Mouse (Mus musculus): ENCODE results near the gene St6galnac3.

The St6galnac3 gene

DNA sequence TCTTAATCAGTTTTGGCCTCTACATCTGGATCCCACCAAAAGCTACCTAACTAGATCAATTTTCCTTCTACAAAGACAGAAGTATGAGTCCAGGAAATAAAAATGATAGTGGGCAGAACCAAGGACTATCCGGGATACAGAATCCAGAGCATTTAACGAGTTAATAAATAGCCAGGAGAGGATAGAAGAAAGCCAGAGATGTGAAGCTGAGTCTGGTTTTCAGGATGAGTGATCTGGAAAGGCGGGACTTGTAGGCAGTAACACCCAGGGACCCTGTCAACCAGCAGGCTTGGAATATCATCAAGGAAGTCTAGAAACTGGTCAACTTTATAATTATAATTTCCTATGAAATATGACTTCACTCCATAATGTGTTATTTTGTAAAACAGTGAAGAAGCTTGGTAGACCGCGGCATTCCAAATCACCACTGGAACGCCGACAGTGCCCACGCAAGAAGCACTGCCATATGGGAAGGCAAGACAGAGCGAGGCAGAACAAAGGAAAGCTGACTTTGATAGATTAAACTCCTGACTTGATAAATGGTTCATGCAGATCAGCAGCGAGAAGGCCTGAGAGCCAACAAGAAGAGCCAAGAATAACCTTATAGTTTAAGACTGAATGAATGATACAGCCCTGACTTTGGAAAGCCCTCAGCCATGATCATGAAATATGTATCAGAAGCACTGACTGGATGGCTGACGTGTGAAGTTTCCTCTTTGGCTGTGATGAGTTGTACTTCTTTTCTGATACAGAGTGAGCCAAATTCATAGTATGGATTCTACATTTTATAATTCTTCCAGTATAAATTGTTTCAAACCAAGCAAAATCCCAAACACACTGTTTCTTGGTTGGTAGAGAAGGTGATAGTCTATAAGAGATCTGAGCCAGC, 252.1 kb downstream of the St6galnac3 start:
- no peak for DNase-seq (ENCODE audit: low spot score in 2 of 2)

DNA sequence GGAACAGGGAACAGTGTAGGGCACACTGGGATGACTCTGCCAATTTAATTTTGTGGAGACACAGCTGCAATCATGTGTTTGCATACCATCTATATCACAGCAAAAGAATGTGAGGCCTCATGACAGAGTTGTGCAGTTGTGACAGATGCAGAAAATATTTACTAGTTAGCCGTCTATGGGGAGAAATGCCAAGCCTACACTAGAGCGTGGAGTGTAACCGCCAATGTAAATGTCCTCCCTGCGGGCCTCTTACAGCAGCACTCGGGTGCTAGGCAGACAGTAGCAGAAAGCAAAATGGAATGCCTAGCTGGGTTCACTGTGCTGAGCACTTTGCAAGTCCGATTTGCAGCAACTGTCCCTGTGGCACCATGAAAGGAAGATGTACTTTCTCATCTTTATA, 261.1 kb downstream of the St6galnac3 start:
- DNase-seq (ENCODE audit: low spot score in 2 of 2): no peak

DNA sequence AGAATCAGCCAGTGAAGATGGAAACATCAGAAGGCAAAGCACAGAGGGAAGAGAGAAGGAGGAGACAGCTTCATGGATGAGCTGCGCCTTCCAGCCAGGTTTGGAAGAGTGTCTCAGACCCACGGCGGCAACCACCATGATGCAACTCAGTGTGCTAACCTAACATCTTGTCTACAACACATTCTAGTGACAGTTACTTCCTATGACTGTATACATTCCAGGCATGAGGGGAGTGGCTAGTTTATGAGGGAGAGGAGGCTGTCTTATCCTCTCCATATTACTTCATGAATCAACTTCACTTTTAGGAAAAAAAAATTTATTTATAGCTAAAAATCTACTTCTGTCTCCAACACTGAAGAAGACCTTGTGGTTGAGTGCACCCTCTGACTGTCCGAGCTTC, 264.8 kb downstream of the St6galnac3 start:
- no peak for DNase-seq (ENCODE audit: low spot score in 2 of 2)

DNA sequence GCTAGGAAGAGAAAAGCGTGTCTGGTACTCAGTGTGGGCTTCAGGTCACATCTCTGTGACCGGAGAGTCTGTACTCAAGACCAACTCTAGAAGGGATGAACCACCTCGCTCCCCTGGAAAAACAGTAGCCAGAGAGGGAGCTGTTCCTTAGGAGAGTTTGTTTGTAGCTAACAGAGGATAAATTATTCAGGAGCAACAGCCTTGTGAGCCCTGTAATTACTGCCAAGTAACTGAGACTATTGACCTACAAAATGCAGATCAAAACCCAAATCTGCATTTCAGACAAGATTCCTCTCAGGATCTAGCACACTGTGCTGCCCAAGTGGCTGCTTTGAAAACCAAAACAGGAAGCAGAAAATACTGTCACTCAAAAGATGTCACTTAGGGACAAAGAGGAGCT, 266.4 kb downstream of the St6galnac3 start:
- no peak for DNase-seq (ENCODE audit: low spot score in 2 of 2)

DNA sequence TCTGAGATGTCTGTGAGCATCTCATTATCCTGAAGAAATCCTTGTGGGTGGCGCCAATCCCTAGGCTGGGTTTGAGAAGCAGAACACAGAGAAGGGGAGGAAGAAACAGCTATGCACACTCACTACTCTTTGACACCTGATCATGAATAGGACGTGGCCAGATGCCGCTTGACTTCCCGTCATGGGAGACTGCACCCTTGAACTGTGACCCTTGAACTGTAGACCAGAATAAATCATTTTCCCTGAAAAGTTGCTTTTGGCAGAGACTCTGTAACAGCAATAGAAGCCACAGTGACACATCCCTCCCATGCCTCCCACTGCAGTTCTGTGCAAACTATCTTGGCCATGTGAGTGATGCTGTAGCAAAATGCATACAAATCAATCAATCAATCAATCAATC, 267.3 kb downstream of the St6galnac3 start:
- DNase-seq (ENCODE audit: low spot score in 2 of 2): no peak

DNA sequence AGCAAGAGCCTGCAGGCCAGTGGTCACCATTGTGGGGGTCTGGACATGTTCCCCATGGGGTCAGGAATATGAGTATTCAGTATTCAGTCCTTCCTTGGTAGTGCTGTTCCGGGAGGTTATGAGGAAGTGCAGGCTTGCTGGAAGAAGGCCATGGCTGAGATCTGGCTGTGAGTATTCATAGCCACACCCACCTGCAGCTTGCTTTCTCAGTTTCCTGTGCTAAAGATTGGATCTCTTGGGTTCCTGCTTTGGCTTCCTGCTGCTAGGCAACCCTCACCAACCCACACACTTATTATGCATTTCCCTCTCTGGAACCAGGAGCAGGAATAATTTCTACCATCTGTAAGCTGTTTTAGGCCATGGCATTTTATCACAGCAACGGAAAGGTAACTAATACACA, 267.8 kb downstream of the St6galnac3 start:
- DNase-seq (ENCODE audit: low spot score in 2 of 2): no peak

DNA sequence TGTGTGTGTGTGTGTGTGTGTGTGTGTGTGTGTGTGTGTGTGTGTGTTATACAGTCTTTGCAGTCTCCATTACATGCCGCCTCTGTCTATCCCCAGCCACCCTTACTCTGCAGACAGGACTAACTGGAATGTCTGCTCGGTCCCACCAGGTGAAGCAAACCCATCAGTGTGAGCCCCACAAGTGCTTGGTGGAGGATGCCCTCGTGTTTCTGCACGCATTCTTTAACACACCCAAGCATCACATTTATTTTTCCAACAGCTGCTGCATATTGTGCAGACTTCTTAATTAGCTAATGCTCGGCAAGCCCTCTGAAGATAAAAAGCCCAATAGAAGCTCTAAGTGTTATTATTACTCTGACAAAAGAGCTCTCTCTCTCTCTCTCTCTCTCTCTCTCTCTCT, 268.7 kb downstream of the St6galnac3 start:
- DNase-seq (ENCODE audit: low spot score in 2 of 2): no peak

DNA sequence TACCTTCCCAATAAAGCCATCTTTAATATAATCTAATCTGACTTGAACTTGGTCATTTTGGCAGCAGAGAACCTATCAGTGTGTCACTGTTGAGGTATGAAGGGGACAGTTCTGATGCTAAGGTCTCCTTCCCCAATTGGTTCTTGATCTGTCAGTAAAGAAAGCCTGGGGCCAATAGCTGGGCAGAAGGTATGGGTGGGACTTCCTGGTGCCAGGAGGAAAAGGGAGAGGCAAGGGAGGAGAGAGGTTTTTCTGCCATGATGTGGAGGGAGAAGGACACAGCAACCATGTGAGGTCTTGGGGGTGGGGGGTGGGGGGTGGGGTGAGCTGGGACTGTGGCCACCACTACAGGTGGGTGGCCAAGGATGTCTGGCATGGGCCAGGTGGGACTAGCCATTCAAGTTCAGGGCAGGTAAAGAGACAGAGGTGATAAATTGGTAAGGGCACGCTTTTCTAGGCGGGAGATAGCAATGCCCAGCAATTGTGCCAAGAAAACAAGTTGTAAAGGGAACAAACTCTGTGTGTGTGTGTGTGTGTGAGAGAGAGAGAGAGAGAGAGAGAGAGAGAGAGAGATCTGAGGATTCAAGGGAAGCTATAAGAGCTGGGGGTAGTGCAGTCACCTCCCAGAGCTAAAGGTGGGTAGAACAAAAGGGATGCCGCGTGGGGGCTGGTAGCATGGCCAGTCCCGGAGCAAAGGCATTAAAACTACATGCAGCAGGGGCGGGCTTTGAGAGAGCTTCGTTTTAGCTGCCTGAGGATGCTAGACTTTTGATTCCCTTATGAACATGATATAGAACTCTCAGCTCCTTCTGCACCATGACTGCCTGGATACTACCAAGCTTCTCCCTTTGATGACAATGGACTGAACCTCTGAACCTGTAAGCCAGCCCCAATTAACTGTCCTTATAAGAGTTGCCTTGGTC, 271.6 kb downstream of the St6galnac3 start:
- no peak for DNase-seq (ENCODE audit: low spot score in 2 of 2)

DNA sequence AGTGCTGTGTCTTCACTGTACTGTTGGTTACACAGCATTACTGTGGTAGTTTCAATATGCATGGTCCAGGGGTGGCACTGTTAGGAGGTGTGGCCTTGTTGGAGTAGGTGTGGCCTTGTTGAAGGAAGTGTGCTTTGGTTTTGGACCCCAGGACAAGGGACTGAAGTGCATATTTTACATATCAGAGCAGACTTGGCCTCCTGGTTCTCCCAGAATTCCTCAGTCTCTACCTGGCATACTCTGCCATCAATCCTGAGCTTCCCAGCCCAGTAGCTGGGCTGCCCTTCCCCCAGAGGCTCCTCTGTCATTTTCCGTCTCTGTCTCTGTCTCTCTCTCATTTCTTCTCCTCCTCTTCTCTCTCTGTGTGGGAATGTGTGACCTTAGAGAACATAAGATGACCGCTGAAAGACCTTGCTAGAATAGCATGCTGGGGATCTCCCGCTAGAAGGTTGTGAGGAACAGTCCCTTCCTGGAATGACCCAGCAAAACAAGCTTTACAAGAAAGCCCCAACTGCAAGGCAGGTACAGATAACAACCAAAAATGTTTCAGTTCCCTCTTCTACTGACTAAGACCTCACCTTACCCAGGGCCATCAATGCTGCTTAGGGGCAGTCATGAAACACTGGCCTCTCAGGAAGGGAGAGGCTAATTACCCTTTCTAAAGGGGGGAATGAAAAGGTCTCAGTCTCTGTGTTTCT, 272.5 kb downstream of the St6galnac3 start:
- no peak for DNase-seq (ENCODE audit: low spot score in 2 of 2)

DNA sequence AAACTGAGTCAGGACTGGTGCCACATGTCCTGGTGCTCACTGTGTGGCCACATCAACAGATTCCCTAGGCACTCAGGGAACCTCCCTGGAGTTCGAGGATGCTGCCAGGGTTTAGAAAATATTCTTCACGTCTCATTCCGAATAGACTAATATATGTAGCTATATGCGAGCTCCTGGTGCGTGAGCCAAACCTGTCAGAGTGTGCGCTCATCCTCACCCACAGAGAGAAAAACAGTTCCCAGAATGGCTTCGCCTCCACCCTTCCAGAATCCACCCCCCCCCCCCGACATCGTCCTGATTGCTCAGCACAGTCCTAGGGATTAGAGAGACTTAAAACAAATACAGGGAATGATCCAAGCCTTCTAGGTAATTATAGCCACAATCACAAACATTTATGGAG, 283.6 kb downstream of the St6galnac3 start:
- DNase-seq (ENCODE audit: low spot score in 2 of 2): no peak

DNA sequence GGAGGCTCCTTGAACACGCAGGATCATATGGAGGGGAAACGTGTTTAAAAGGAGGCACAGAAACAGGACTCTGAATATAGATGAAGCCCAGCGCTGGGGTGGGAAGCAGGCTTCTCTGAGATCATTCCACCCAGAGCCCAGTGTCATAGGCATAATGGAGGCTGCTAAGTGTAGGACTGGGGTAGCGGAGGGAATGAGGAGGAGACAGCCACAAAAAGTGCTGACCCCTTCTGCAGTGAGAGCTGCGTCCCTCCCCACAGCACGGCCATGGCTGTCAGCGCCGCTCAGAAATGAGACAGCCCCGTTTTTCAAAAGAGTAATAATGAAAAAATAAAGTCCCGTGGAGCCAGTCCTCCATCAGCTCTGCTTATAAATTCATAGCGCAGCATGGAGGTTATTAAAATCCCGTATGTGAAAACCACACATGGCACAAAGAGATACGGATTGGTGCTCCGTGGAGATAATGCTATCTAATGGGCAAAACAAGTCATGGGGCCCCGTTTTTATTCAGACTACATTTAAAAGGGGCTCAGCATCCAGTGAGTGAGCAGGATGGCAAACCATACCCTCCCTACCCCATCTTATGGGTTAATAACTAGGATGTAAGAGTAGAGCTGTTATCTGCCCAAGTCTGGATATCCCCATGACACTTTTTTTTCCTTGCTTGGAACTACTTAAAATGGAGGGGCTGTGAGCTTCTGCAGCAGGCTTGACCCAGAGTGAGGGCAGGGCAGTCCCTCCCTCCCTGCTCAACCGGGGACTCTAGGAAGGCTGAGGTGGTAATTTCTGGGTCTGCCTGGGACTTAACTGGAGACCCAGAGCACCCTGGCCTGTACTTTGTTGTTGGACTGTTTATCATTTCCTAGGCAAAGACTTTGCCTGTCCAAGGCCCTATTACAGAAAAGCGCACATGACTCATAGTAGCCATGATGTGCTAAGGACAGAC, 288.6 kb downstream of the St6galnac3 start:
- DNase-seq (ENCODE audit: low spot score in 2 of 2): no peak

DNA sequence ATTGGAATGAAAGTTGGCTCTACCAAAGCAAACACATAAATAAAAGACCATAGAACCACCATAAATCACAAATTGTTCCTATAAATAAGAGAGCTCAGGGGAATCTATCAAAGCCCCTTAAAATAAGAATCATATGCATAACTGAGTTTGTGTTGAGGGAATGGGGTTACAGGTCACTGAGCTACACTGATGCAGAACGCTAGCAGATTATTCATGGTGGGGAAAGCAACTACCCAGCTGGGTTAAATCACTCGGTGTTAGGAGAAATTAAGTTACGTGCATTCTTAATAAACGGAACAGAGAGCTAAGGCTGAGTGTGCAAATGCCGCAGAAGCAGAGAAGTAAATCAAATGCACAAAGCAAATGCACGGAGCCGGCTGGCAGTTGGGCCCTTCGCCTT, 292.0 kb downstream of the St6galnac3 start:
- DNase-seq (ENCODE audit: low spot score in 2 of 2): no peak

DNA sequence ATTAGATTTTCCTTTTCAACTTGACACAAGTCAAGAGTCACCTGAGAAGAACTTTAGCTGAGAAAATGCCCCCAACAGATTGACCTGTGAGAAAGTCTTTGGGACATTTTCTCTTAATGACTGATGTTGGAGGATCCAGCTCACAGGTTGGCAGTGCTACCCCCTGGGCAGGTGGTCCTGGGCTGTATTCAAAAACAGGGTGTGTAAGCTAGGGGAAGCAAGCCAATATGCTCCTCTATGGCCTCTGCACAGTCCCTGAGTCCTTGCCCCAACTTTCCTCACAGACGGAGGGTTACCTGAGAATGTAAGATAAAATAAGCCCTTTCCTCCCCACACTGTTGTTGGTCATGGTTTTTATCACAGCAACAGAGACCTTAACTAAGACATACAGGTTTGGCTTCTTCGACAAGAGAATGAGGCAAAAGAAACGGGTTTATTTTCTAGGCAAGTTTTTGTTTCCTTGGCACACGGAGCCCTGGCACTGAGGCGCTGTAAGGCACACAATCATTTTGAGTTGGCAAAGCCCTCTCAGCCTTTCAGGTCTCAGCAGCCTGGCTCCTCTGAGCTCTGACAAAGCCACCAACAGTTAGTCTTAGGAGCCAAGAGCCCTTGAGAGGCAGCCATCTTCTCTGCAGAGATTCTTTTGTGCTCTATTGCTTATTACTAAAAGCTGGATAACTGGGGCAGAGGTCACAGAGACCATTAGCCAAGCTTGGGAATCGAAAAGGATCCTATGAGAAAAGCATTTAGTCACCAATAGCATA, 292.7 kb downstream of the St6galnac3 start:
- no peak for DNase-seq (ENCODE audit: low spot score in 2 of 2)

DNA sequence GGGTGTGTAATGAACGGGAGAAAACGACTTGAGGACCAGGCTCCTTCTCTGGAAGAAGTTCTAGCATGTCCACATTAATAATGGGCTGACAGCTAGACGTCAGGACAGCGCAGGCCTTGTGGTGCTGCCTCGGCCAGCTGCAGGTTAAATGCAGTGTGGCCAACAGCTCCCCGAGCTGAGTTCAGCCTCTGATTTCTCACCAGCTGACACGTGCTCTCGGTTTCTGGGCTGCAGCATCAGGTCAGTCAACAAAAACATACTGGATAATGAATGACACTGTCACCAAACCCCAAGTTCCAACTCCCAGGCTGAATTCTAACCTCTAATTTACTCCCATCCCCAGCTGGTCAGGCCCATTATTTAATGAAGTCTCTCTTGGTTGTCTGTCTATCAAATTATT, 295.1 kb downstream of the St6galnac3 start:
- no peak for DNase-seq (ENCODE audit: low spot score in 2 of 2)

DNA sequence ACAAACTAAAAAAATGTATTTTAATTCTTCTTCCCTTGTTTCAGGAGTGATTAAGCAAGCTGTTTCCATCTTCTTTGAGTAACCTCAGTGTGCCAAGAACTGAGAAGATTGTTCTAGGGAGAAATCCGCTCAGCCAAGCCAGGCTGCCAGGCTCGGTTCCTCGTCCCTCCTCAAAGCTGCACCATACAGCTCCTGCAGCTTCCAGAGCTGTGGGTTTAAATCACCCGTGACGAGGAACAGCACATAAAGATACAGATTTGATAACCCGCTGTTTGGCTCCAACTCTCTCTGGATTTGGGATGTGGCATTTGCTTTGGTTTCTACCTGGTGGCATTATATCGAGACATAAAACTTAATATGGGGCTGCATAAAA, 303.1 kb downstream of the St6galnac3 start:
- no peak for DNase-seq (ENCODE audit: low spot score in 2 of 2)

DNA sequence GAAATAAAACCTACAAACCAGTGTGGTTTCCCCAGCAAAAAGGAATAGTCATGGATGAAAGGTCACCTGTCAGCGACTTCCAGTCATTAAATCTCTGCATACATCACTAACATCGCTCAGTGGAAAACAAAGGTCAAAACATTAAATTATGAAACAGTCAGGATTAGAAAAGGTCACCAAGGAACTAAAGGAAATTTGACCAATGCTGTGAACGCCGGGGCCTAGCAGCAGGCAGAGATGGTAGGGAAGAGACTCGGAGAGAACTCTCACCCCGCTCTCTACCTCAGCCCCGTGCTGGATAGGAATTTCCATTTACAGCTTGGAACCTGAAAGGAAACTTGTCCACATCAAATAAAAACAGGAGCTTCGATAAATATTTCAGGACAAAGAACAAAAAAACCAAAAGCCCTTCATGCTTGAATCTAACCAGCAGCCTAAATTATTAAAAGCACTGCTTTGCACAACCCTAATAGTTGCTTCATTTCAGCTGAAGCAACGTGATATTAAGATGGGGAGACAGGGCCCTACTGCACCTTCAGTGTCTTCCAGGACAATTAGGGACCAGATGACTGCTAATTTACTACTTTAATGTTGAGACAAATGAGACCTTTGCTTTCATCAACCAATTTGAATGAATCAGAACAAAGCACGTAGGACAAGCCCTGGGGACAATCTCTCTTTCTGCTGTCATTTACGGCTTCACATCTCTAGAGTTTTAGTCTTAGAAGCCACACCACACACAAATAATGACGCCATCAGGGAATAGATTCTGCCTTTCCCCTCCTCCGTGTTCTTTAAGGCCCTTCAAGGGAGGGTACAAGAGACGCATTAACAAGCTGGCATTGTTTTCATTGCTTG, 303.7 kb downstream of the St6galnac3 start:
- DNase-seq (ENCODE audit: low spot score in 2 of 2): no peak

DNA sequence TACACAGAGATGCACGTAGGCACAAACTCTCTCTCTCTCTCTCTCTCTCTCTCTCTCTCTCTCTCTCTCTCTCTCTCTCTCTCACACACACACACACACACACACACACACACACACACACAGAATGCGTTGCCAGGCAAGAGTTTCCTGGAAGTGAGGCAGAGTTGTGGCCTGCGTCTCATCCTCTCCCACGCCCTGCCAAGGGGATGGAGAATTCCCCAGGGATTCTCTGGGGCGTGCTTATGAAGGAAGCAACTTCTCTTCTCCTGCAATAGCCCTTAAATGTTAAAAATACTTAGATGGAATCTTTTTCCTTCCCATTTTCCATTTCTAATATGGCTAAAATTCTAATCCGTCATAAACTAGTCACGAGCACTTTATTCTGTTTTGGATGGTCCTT, 305.6 kb downstream of the St6galnac3 start:
- no peak for DNase-seq (ENCODE audit: low spot score in 2 of 2)

DNA sequence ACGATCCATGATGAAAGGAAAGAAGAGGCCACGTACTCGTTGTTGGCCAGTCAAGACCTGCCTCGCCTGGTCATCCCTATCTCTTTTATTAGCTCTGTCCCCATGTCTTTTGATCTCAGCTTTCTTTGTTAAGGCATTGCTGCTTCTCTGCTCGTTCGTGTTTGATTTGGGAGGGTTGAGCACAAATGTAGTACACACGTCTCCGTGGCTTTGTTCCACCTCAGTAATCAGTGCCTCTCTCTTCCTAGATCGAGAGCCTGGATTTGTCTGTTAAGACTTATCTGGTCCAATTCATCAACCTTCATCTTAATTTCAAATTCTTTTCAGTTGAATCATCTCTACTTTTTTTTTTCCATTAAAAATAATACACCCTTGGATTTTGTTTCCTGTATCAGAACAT, 308.0 kb downstream of the St6galnac3 start:
- DNase-seq (ENCODE audit: low spot score in 2 of 2): no peak

DNA sequence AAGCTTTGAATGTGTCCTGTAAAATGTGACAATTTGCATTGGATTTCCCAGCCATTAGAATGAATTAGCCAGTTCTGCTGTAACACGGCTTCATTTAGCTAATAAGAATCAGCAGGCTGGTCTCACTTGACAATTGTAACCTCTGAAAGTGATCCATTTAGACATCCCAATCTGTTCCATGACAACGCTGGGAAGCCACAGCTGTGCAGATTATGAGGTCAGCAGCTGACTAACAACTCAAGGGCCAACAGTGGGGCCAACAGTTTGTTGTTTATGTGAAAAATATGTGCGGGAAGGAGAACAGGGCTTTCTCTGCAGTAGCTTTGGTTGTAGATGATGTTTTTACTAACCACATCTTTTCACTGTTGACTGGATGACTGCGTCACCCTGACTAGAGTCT, 308.6 kb downstream of the St6galnac3 start:
- DNase-seq (ENCODE audit: low spot score in 2 of 2): no peak
